Comparison of ENCODE assay signal across 21 mouse cellular contexts in genomic region chr3:25073821-25074220, GRCm38 (mm10).
DNase-seq lines count a peak whose midpoint lies in the region; ATAC-seq lines count a peak whose summit lies in the region.
"Had no signal": no experiment of that assay in that cellular context is flagged by ENCODE, and none has a peak within 500 bp of the region (broad histone marks: within the 10 kb centered on the region; RNA-seq: fewer than 3 reads in every experiment).

No protein-coding gene starts in this region.

- no peaks in the 10 kb centered on the region for H3K9me3 ChIP-seq in forebrain, embryonic 12.5 days
- no peaks in the 10 kb centered on the region for H3K9me3 ChIP-seq in forebrain, embryonic 10.5 days
- H3K9me3 ChIP-seq in midbrain, embryonic 14.5 days (ENCODE audit: control insufficient read depth, low read length) = no peaks in the 10 kb centered on the region
- H3K9me3 ChIP-seq in midbrain, embryonic 15.5 days = no peaks in the 10 kb centered on the region
- H3K9me3 ChIP-seq in kidney, embryonic 16.5 days (ENCODE audit: low read length) = no peaks in the 10 kb centered on the region
- H3K9me3 ChIP-seq: heart, embryonic 10.5 days; limb, embryonic 10.5 days; liver, embryonic 13.5 days; megakaryocyte, embryonic 14.5 days had no signal

- H3K36me3 ChIP-seq in forebrain, embryonic 12.5 days (replicated peaks) = no peaks in the 10 kb centered on the region
- H3K36me3 ChIP-seq in forebrain, embryonic 10.5 days (replicated peaks) = no peaks in the 10 kb centered on the region
- H3K36me3 ChIP-seq in midbrain, embryonic 14.5 days (ENCODE audit: control insufficient read depth, insufficient read depth, low read length) = no peaks in the 10 kb centered on the region
- no peaks in the 10 kb centered on the region for H3K36me3 ChIP-seq in midbrain, embryonic 15.5 days (replicated peaks)
- no peaks in the 10 kb centered on the region for H3K36me3 ChIP-seq in kidney, embryonic 16.5 days (ENCODE audit: insufficient read depth, low read length)
- H3K36me3 ChIP-seq: heart, embryonic 10.5 days; limb, embryonic 10.5 days; liver, embryonic 13.5 days had no signal

- no peak overlapping the region for H3K4me2 ChIP-seq in forebrain, embryonic 12.5 days
- no peak overlapping the region for H3K4me2 ChIP-seq in midbrain, embryonic 14.5 days (ENCODE audit: low read length)
- H3K4me2 ChIP-seq in midbrain, embryonic 15.5 days = no peak overlapping the region
- H3K4me2 ChIP-seq in kidney, embryonic 16.5 days (replicated peaks; ENCODE audit: low read depth, low read length) = no peak overlapping the region
- H3K4me2 ChIP-seq: liver, embryonic 13.5 days had no signal

- H3K9ac ChIP-seq in forebrain, embryonic 12.5 days = no peak overlapping the region
- no peak overlapping the region for H3K9ac ChIP-seq in midbrain, embryonic 14.5 days (replicated peaks; ENCODE audit: low read length)
- H3K9ac ChIP-seq in midbrain, embryonic 15.5 days = no peak overlapping the region
- H3K9ac ChIP-seq in kidney, embryonic 16.5 days (replicated peaks; ENCODE audit: low read length) = no peak overlapping the region
- H3K9ac ChIP-seq: liver, embryonic 13.5 days had no signal

- WGBS in forebrain, embryonic 12.5 days = 19% methylated on average over 6 of the region's 6 CpGs
- WGBS in forebrain, embryonic 10.5 days = 45% methylated on average over 6 of the region's 6 CpGs
- WGBS in midbrain, embryonic 14.5 days = 32% methylated on average over 6 of the region's 6 CpGs
- 27% methylated on average over 6 of the region's 6 CpGs for WGBS in midbrain, embryonic 15.5 days
- 82% methylated on average over 6 of the region's 6 CpGs for WGBS in kidney, embryonic 16.5 days

- DNase-seq in cerebellum, adult 9-11 months = no peak
- DNase-seq in forebrain, embryonic 10.5 days (ENCODE audit: extremely low spot score, low spot score) = no peak
- DNase-seq in midbrain, embryonic 14.5 days = peak; percentile 17
- DNase-seq in retina, postnatal 1 day = peak; percentile 44
- DNase-seq: gastrocnemius, postnatal 25 days; heart, postnatal 14 days; liver, embryonic 13.5 days; right cerebral cortex, postnatal 14 days; thymus, postnatal 4 days had no signal

- no peaks in the 10 kb centered on the region for H3K27me3 ChIP-seq in forebrain, embryonic 12.5 days
- no peaks in the 10 kb centered on the region for H3K27me3 ChIP-seq in forebrain, embryonic 10.5 days (ENCODE audit: poor library complexity, severe bottlenecking)
- no peaks in the 10 kb centered on the region for H3K27me3 ChIP-seq in midbrain, embryonic 14.5 days (ENCODE audit: control insufficient read depth, insufficient read depth, low read length)
- H3K27me3 ChIP-seq in midbrain, embryonic 15.5 days (replicated peaks) = no peaks in the 10 kb centered on the region
- no peaks in the 10 kb centered on the region for H3K27me3 ChIP-seq in kidney, embryonic 16.5 days (ENCODE audit: insufficient read depth, low read length)
- H3K27me3 ChIP-seq: CH12.LX; liver, embryonic 13.5 days; megakaryocyte, embryonic 14.5 days had no signal

- no peak overlapping the region for H3K4me3 ChIP-seq in forebrain, embryonic 12.5 days (replicated peaks)
- no peak overlapping the region for H3K4me3 ChIP-seq in forebrain, embryonic 10.5 days
- H3K4me3 ChIP-seq in midbrain, embryonic 14.5 days (replicated peaks; ENCODE audit: low read depth, low read length) = no peak overlapping the region
- H3K4me3 ChIP-seq in midbrain, embryonic 15.5 days = no peak overlapping the region
- H3K4me3 ChIP-seq in kidney, embryonic 16.5 days (ENCODE audit: low read length) = no peak overlapping the region
- H3K4me3 ChIP-seq: heart, embryonic 10.5 days; limb, embryonic 10.5 days; liver, embryonic 13.5 days; megakaryocyte, embryonic 14.5 days had no signal

- no peak overlapping the region for H3K27ac ChIP-seq in forebrain, embryonic 12.5 days
- no peak overlapping the region for H3K27ac ChIP-seq in forebrain, embryonic 10.5 days
- H3K27ac ChIP-seq in midbrain, embryonic 14.5 days (replicated peaks; ENCODE audit: low read depth, low read length) = no peak overlapping the region
- no peak overlapping the region for H3K27ac ChIP-seq in midbrain, embryonic 15.5 days
- no peak overlapping the region for H3K27ac ChIP-seq in kidney, embryonic 16.5 days (ENCODE audit: low read length)
- H3K27ac ChIP-seq: heart, embryonic 10.5 days; limb, embryonic 10.5 days; liver, embryonic 13.5 days; stomach, postnatal 0 days had no signal

- H3K4me1 ChIP-seq in forebrain, embryonic 12.5 days = peaks cover 7% of the 10 kb centered on the region; the same call in 1 of the 2 replicates
- H3K4me1 ChIP-seq in forebrain, embryonic 10.5 days = peaks cover 10% of the 10 kb centered on the region
- no peaks in the 10 kb centered on the region for H3K4me1 ChIP-seq in midbrain, embryonic 14.5 days (ENCODE audit: control insufficient read depth, insufficient read depth, low read length)
- no peaks in the 10 kb centered on the region for H3K4me1 ChIP-seq in midbrain, embryonic 15.5 days
- H3K4me1 ChIP-seq in kidney, embryonic 16.5 days (ENCODE audit: insufficient read depth, low read length) = no peaks in the 10 kb centered on the region
- H3K4me1 ChIP-seq: heart, embryonic 10.5 days; limb, embryonic 10.5 days; liver, embryonic 13.5 days; megakaryocyte, embryonic 14.5 days had no signal

- peak; percentile 26; the same call in 1 of the 2 replicates for ATAC-seq in cerebellum, adult (ENCODE audit: insufficient number of reproducible peaks, low FRiP score, low TSS enrichment)
- ATAC-seq in forebrain, embryonic 12.5 days (ENCODE audit: low FRiP score) = 0 out of 2 replicates have a peak, but pooled peaks have one; percentile 14
- no peak for ATAC-seq in midbrain, embryonic 14.5 days (ENCODE audit: low FRiP score, low TSS enrichment)
- no peak for ATAC-seq in midbrain, embryonic 15.5 days (replicated peaks)
- ATAC-seq in kidney, embryonic 16.5 days (ENCODE audit: low FRiP score, low TSS enrichment) = no peak
- ATAC-seq: inflammation-experienced regulatory T-cells, adult 6 months; lung, postnatal 0 days; Patski had no signal

Comparison
In these comparisons a context has a peak if more than half of its experiments do, and no peak if none do; other contexts are left out.
1. ATAC-seq: peak in cerebellum, adult (single experiment) and forebrain, embryonic 12.5 days (single experiment); none in midbrain, embryonic 14.5 days (single experiment), midbrain, embryonic 15.5 days (single experiment) and kidney, embryonic 16.5 days (single experiment).
2. DNase-seq: peak in midbrain, embryonic 14.5 days (single experiment) and retina, postnatal 1 day (single experiment); none in cerebellum, adult 9-11 months (single experiment) and forebrain, embryonic 10.5 days (single experiment).